Mouse (Mus musculus): ENCODE results near the gene Gm29666.

- TF ChIP-seq CTCF (IDR thresholded peaks at IDR 0.05; ENCODE audit: low read depth), result no peak
- TF ChIP-seq EP300 (IDR thresholded peaks at IDR 0.05; ENCODE audit: low read depth), result no peak
These were observed 44.9 kb upstream of the Gm29666 start for GRCm38 (mm10) chr15:84964771-84965170.
